Mouse (Mus musculus) midbrain, embryonic 16.5 days (tissue): ENCODE results near the gene Arl4d. TPM values are rescaled to one million over a fixed set of nuclear protein-coding genes. Genes with fewer than 3 reads are reported as not detected.
"Not testable (repeated sequence)": the region's sequence is repeated elsewhere in the genome, so short reads cannot be mapped to it uniquely, and the experiment has no call there.

Experiments
- ATAC-seq: fragments of 200-750 bp; cut with Nextera tagmentation; 2 replicates; pipeline ENCODE4 v1.8.0; 2017; ENCODE audit warnings: moderate TSS enrichment
- H3K27ac ChIP-seq: fragments of 300-500 bp; sonication (generic); 2 replicates; pipeline ENCODE4 v1.5.1; 2014; ENCODE audit warnings: mild to moderate bottlenecking, low read length, mixed read lengths
- H3K27me3 ChIP-seq: fragments of 300-500 bp; sonication (generic); 2 replicates; pipeline ENCODE4 v1.6.1; 2014; ENCODE audit warnings: low read depth, low read length, mixed read lengths; ENCODE audit not compliant: control insufficient read depth, insufficient read depth
- H3K36me3 ChIP-seq: fragments of 300-500 bp; sonication (generic); 2 replicates; pipeline ENCODE4 v1.6.1; 2014; ENCODE audit warnings: mild to moderate bottlenecking, low read length, moderate library complexity, mixed read lengths; ENCODE audit not compliant: control insufficient read depth, insufficient read depth
- H3K4me1 ChIP-seq: fragments of 300-500 bp; sonication (generic); 2 replicates; pipeline ENCODE4 v1.6.1; 2014; ENCODE audit warnings: mild to moderate bottlenecking, low read length, mixed read lengths; ENCODE audit not compliant: control insufficient read depth, insufficient read depth
- H3K4me2 ChIP-seq: fragments of 300-500 bp; sonication (generic); 2 replicates; pipeline ENCODE4 v1.6.1; 2014; ENCODE audit warnings: mild to moderate bottlenecking, low read length, mixed read lengths
- H3K4me3 ChIP-seq: fragments of 300-500 bp; sonication (generic); 2 replicates; pipeline ENCODE4 v1.5.1; 2014; ENCODE audit warnings: low read depth, mild to moderate bottlenecking, low read length, moderate library complexity, mixed read lengths
- H3K9ac ChIP-seq: fragments of 300-500 bp; sonication (generic); 2 replicates; pipeline ENCODE4 v1.6.1; 2014; ENCODE audit warnings: low read depth, low read length, mixed read lengths
- H3K9me3 ChIP-seq: fragments of 300-500 bp; sonication (generic); replicated peaks from 2 replicates; pipeline ENCODE4 v1.6.1; 2014; ENCODE audit warnings: mild to moderate bottlenecking, low read length, mixed read lengths; ENCODE audit not compliant: control insufficient read depth, poor library complexity, severe bottlenecking
- WGBS: fragments of 180-500 bp; shearing (Covaris S2); extraction: QIAGEN DNeasy Blood & Tissue Kit; methylation state at CpG from one replicate; pipeline ENCODE4 v1.1.7; 2014; 5-methylcytosine and 5-hydroxymethylcytosine counted together
- polyA plus RNA-seq: library from polyadenylated mRNA; unstranded; fragments of >200 nt; fragmentation: Nextera tagmentation; extraction: Ambion mirVana; gene quantifications from 2 replicates; pipeline ENCODE4 v1.2.1, GENCODE M21; 2015

Gene Arl4d
- polyA plus RNA-seq, 1 experiment from 2014 or later: 6.8 TPM

DNA sequence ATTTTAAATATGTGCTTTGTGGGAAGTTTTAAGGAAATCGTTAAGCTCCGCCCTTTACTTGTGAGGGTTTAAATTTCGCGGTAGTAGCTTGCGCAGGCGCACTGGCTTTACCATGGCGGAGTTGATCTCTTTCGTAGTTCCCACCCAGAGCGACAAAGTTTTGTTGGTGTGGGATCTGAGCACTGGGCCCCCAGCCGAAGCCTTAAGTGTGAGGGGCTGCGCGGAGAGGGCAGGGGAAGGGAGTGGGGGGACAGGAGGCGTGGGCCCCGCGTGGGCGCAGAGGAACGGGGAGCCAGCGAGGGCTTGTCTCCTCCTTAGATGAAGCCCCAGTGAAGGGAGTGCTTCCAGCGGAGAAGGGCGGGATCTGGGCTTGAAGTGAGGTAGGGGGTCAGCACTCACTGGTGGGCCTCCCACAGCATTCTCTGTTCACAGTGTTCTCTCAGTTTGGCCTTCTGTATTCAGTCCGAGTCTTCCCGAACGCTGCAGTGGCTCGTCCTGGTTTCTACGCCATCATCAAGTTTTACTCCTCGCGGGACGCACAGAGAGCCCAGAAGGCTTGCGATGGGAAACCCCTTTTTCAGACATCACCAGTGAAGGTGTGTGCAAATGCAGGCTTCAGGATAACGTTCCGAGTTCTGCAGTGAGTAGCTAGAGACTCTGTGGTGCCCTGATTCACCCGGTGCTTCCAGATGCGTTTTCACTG lies 37.3 kb upstream of the Arl4d start:
- Histone ChIP-seq H3K4me2 (peak overlapping the region; percentile 99), H3K36me3 (no peaks in the 10 kb centered on the region), H3K27ac (peak overlapping the region; percentile 81), H3K27me3 (no peaks in the 10 kb centered on the region), H3K9me3 (no peaks in the 10 kb centered on the region), H3K4me1 (peaks cover 8% of the 10 kb centered on the region), H3K9ac (peak overlapping the region; percentile 68), H3K4me3 (peak overlapping the region; percentile 75)
- no peak; the same call in none of the 2 replicates for ATAC-seq
- WGBS: under 1% methylated on average over 33 of the region's 33 CpGs

- H3K4me3 ChIP-seq, H3K36me3 ChIP-seq, H3K27ac ChIP-seq, H3K4me1 ChIP-seq, H3K9me3 ChIP-seq, H3K4me2 ChIP-seq, H3K27me3 ChIP-seq, H3K9ac ChIP-seq, ATAC-seq: not testable (repeated sequence)
- 77% methylated on average over 4 of the region's 5 CpGs for WGBS
Observed at GRCm38 (mm10) chr11:101628733-101629417, 36.5 kb upstream of the Arl4d start.

DNA sequence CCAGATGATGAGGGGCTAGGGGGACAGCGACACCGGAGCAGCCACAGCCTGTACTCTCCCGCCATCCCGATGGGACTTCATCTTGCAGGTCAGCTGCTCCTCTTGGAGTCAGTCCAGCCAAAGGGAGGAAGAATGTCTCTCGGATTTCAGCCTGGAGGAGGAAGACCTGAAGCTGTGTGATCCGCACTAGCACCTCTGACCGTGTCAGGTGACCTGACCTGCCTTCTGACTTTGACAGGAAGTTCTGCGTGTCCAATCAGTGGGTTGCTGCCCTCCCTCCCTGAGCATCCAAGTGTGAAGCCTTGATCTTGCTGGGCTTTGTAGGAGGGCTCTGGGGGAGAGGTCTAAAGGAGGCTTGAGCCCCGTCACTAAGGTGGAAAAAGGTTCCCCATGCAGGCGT lies 29.7 kb upstream of the Arl4d start:
- Histone ChIP-seq H3K9me3 (no peaks in the 10 kb centered on the region), H3K36me3 (no peaks in the 10 kb centered on the region), H3K4me1 (no peaks in the 10 kb centered on the region), H3K27ac (no peak overlapping the region), H3K4me3 (no peak overlapping the region), H3K9ac (no peak overlapping the region), H3K27me3 (no peaks in the 10 kb centered on the region), H3K4me2 (no peak overlapping the region)
- no peak for ATAC-seq
- 85% methylated on average over 10 of the region's 10 CpGs for WGBS

GRCm38 (mm10) chr11:101639761-101640160 lies 25.6 kb upstream of the Arl4d start:
- no peak overlapping the region for H3K4me3 ChIP-seq
- WGBS: 95% methylated on average over 4 of the region's 4 CpGs
- H3K9me3 ChIP-seq: no peaks in the 10 kb centered on the region
- ATAC-seq: no peak
- no peak overlapping the region for H3K9ac ChIP-seq
- H3K27me3 ChIP-seq: no peaks in the 10 kb centered on the region
- no peak overlapping the region for H3K27ac ChIP-seq
- H3K4me2 ChIP-seq: no peak overlapping the region
- H3K36me3 ChIP-seq: no peaks in the 10 kb centered on the region
- peaks cover 2% of the 10 kb centered on the region; the same call in 1 of the 2 replicates for H3K4me1 ChIP-seq

DNA sequence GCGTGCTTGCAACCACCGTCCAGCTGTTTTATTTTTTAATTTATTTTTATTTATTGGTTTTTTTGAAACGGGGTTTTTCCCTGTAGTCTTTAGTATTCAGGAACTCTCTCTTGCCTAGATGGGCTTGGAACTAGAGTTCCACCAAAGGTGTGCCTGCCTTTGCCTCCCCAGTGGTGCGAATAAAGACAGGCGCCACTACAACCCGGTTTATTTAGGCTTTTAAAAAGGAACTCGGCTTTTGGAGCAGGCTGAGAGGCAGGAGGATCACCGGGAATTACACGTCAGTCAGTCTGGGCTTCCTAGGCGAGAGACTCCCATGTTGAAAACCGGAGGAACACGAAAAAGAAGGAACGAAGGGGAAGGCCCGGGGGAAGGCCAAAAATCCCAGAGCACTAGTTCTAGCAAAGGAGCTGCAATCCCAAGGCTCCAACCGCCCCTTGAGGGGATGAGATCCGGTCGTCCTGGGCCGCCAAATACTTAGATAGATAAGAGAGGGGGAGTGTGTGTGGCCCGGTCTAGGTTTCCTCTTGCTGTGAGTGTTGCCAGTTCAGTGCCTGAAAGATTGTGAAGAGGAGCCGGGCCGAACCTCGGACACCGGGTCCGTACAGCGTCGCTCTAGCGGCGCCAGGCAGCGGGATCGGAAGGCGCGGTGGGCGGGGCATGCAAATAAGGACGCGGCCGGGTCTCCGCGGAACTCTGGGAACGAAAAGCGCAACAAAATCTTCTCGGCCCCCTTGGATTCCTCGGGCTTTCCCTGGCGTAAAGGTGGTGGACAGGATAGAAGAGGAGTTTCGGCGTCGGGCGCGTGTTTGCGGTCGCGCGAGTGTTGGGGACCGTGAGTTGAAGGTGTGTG lies 24.3 kb upstream of the Arl4d start:
- 5% methylated on average over 49 of the region's 53 CpGs for WGBS
- peak overlapping the region; percentile 86 for H3K27ac ChIP-seq
- peak overlapping the region; percentile 61 for H3K9ac ChIP-seq
- H3K4me2 ChIP-seq: peak overlapping the region; percentile 53
- H3K9me3 ChIP-seq, H3K27me3 ChIP-seq, H3K4me1 ChIP-seq, H3K36me3 ChIP-seq: not testable (repeated sequence)
- H3K4me3 ChIP-seq: peak overlapping the region; percentile 35
- peak; percentile 83 for ATAC-seq

GRCm38 (mm10) chr11:101641710-101642642 lies 23.4 kb upstream of the Arl4d start:
- H3K27me3 ChIP-seq, H3K4me1 ChIP-seq, H3K9me3 ChIP-seq, H3K4me3 ChIP-seq, H3K9ac ChIP-seq, H3K36me3 ChIP-seq: not testable (repeated sequence)
- H3K4me2 ChIP-seq: peak overlapping the region; percentile 53
- peak; percentile 84 for ATAC-seq
- peak overlapping the region; percentile 86 for H3K27ac ChIP-seq
- 6% methylated on average over 13 of the region's 26 CpGs for WGBS

- H3K27ac ChIP-seq: no peak overlapping the region
- no peak overlapping the region for H3K9ac ChIP-seq
- H3K9me3 ChIP-seq: no peaks in the 10 kb centered on the region
- H3K4me3 ChIP-seq: no peak overlapping the region
- no peaks in the 10 kb centered on the region for H3K27me3 ChIP-seq
- H3K36me3 ChIP-seq: no peaks in the 10 kb centered on the region
- no peak overlapping the region for H3K4me2 ChIP-seq
- WGBS: 41% methylated on average over 5 of the region's 5 CpGs
- H3K4me1 ChIP-seq: peaks cover 2% of the 10 kb centered on the region; the same call in 1 of the 2 replicates
- no peak for ATAC-seq
Observed at GRCm38 (mm10) chr11:101642931-101643330, 22.4 kb upstream of the Arl4d start.

DNA sequence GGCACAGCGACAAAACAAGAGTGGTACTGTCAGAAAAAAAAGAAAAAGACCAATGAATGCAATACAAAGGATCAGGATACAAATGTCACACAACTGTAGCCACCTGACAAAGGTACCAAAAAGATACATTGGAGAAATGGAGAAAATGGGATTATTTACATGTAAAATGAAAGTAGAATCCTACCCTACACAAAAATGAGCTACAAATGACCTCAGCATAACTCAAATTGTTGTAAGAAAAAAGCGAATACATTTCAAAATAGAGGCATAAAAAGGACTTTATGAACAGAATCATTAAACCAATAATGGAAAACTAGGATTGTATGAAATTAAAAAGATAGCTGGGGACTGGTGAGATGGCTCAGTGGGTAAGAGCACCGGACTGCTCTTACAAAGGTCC lies 20.8 kb upstream of the Arl4d start:
- H3K27ac ChIP-seq: no peak overlapping the region
- no peaks in the 10 kb centered on the region for H3K9me3 ChIP-seq
- H3K36me3 ChIP-seq: no peaks in the 10 kb centered on the region
- peaks cover 2% of the 10 kb centered on the region; the same call in 1 of the 2 replicates for H3K4me1 ChIP-seq
- H3K27me3 ChIP-seq: no peaks in the 10 kb centered on the region
- H3K4me2 ChIP-seq: no peak overlapping the region
- H3K4me3 ChIP-seq: no peak overlapping the region
- no peak for ATAC-seq
- no peak overlapping the region for H3K9ac ChIP-seq
- WGBS: 58% methylated on average over 3 of the region's 3 CpGs
